Mouse (Mus musculus) midbrain, embryonic 13.5 days (tissue): ENCODE data around the gene Sar1b. TPM values are rescaled to one million over a fixed set of nuclear protein-coding genes. Genes with fewer than 3 reads are reported as not detected.
"Not testable (repeated sequence)": the region's sequence is repeated elsewhere in the genome, so short reads cannot be mapped to it uniquely, and the experiment has no call there.

Experiments
- ATAC-seq: fragments of 200-750 bp; cut with Nextera tagmentation; 2 replicates; pipeline ENCODE4 v1.8.0; 2017; ENCODE audit warnings: mild to moderate bottlenecking, moderate TSS enrichment, moderate library complexity
- H3K27ac ChIP-seq: fragments of 300-500 bp; sonication (generic); 2 replicates; pipeline ENCODE4 v1.5.1; 2015; ENCODE audit warnings: inconsistent platforms, mild to moderate bottlenecking, moderate library complexity
- H3K27me3 ChIP-seq: fragments of 300-500 bp; sonication (generic); 2 replicates; pipeline ENCODE4 v1.6.1; 2015; ENCODE audit warnings: mild to moderate bottlenecking, inconsistent platforms
- H3K36me3 ChIP-seq: fragments of 300-500 bp; sonication (generic); 2 replicates; pipeline ENCODE4 v1.6.1; 2015; ENCODE audit warnings: mild to moderate bottlenecking, inconsistent platforms
- H3K4me1 ChIP-seq: fragments of 300-500 bp; sonication (generic); replicated peaks from 2 replicates; pipeline ENCODE4 v1.6.1; 2015; ENCODE audit warnings: inconsistent platforms
- H3K4me2 ChIP-seq: fragments of 300-500 bp; sonication (generic); replicated peaks from 2 replicates; pipeline ENCODE4 v1.6.1; 2015; ENCODE audit warnings: moderate library complexity, mild to moderate bottlenecking, inconsistent platforms
- H3K4me3 ChIP-seq: fragments of 300-500 bp; sonication (generic); replicated peaks from 2 replicates; pipeline ENCODE4 v1.5.1; 2015; ENCODE audit warnings: mild to moderate bottlenecking, inconsistent platforms
- H3K9ac ChIP-seq: fragments of 300-500 bp; sonication (generic); replicated peaks from 2 replicates; pipeline ENCODE4 v1.6.1; 2015; ENCODE audit warnings: mild to moderate bottlenecking, inconsistent platforms
- H3K9me3 ChIP-seq: fragments of 300-500 bp; sonication (generic); 2 replicates; pipeline ENCODE4 v1.6.1; 2016; ENCODE audit warnings: mild to moderate bottlenecking, inconsistent platforms
- WGBS: fragments of 180-500 bp; shearing (Covaris S2); methylation state at CpG from one replicate; pipeline ENCODE4 v1.1.7; 2015; 5-methylcytosine and 5-hydroxymethylcytosine counted together
- polyA plus RNA-seq: library from polyadenylated mRNA; unstranded; fragments of >200 nt; fragmentation: Nextera tagmentation; extraction: Ambion mirVana; gene quantifications from 2 replicates; pipeline ENCODE4 v1.2.1, GENCODE M21; 2015

The Sar1b gene
- 150 and 167 TPM in 2 replicates for polyA plus RNA-seq

- Histone ChIP-seq H3K4me1 (peaks cover 26% of the 10 kb centered on the region), H3K4me3 (peak within 1 kb of the TSS; percentile 63), H3K36me3 (no peaks in the 10 kb centered on the region), H3K27me3 (peaks cover 23% of the 10 kb centered on the region), H3K9ac (peak within 1 kb of the TSS; percentile 76), H3K27ac (no peak within 1 kb of the TSS), H3K9me3 (no peaks in the 10 kb centered on the region), H3K4me2 (peak within 1 kb of the TSS; percentile 95)
- 2% methylated on average over 30 of the region's 30 CpGs for WGBS
- ATAC-seq: peak; percentile 96
Measured at GRCm38 (mm10) chr11:51763213-51763907, at the start of gene Sar1b, which contains the start of gene Sec24a. Gene Sar1b, plus strand, starts transcription at chr11:51763687. Gene Sec24a, minus strand, starts transcription at chr11:51763634.

DNA sequence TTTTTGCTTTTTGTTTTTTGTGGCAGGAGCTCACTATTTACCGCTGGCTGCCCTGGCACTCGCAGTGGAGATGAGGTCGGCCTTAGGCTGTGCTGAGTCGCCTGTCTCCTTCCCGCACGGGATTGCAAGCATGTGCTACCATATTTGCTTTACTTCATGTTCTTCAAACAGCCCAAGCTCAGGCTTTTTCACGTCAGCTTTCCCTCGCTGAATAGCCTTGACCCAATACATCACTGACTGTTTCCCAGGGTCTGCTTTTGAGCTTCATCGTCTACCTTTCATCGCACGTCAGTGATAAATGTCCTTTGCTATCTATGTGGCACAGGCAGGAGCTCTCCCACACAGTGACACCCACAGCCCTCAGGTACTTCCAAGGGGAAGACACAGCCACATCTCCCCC is 42.4 kb upstream of the Sar1b start:
- H3K4me1 ChIP-seq: no peaks in the 10 kb centered on the region
- no peak overlapping the region for H3K4me2 ChIP-seq
- H3K36me3 ChIP-seq: peaks cover 76% of the 10 kb centered on the region
- no peaks in the 10 kb centered on the region for H3K27me3 ChIP-seq
- H3K9ac ChIP-seq: no peak overlapping the region
- no peak overlapping the region for H3K27ac ChIP-seq
- H3K4me3 ChIP-seq: no peak overlapping the region
- H3K9me3 ChIP-seq: no peaks in the 10 kb centered on the region
- ATAC-seq: no peak
- WGBS: 95% methylated on average over 11 of the region's 11 CpGs

DNA sequence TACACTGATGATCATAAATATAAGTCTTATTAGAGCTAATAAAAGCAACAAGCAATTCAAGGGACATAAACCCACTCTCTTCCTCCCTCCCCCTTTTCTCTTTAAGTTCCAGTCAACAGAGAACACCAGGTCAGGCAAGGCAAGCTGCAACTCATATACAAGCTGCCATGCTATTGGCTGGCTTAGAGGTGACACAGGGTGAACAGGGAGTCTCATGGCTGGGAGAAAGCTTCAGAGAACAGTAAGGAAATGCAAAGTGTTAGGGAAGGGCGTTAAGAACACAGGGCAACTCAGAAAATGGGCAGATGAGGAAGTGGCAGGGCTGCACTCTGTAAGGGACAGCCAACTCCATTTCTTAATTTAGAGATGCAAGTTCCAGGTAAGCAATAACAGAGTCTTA is 30.6 kb upstream of the Sar1b start:
- Histone ChIP-seq H3K4me3 (no peak overlapping the region), H3K4me2 (no peak overlapping the region), H3K27ac (no peak overlapping the region), H3K9ac (no peak overlapping the region), H3K36me3 (peaks cover 46% of the 10 kb centered on the region), H3K4me1 (no peaks in the 10 kb centered on the region), H3K27me3 (no peaks in the 10 kb centered on the region), H3K9me3 (no peaks in the 10 kb centered on the region)
- ATAC-seq: no peak
- 86% methylated on average over 1 of the region's 1 CpGs for WGBS

GRCm38 (mm10) chr11:51734218-51734617 is 29.3 kb upstream of the Sar1b start:
- not testable (repeated sequence) for H3K27ac ChIP-seq, H3K9ac ChIP-seq, ATAC-seq, H3K4me1 ChIP-seq, H3K4me3 ChIP-seq, H3K4me2 ChIP-seq, H3K27me3 ChIP-seq, H3K9me3 ChIP-seq
- WGBS: 98% methylated on average over 13 of the region's 13 CpGs
- H3K36me3 ChIP-seq: peaks cover 48% of the 10 kb centered on the region

DNA sequence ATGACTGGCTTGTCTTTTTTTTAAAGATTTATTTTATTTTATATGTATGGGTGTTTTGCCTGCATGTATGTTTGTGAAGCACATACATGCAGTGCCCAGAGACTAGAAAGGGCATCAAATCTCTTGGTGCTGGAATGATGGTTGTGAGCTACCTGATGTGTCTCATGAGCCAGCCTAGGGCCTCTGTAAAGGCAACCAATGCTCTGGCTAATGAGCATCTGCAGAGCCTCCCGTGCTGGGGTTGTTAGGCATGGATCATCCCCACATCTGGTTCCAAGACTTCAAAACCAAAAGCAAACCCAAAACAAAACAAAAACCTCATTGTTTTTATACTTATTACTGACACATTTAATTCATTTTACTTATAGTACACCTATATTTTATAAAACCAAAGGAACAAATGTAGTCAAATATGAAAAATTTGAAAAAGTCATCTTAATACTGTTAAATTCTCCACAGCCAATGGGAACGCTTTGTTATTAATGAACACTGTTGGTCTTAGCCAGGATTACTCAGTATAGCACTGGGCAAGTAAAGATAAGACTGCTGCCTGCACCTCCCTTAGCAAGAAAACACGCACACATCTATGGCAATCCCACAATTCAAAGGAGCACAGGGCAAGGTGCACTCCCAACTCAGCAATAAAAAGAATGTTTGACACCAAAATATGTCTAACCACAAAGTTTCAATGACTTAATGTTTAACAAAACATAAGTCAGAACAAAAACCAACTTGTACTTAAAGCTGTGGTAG is 24.7 kb upstream of the Sar1b start:
- H3K27ac ChIP-seq: no peak overlapping the region
- 91% methylated on average over 3 of the region's 3 CpGs for WGBS
- no peak overlapping the region for H3K9ac ChIP-seq
- no peak overlapping the region for H3K4me2 ChIP-seq
- H3K27me3 ChIP-seq: no peaks in the 10 kb centered on the region
- H3K4me1 ChIP-seq: no peaks in the 10 kb centered on the region
- no peak overlapping the region for H3K4me3 ChIP-seq
- H3K36me3 ChIP-seq: peaks cover 47% of the 10 kb centered on the region
- no peak for ATAC-seq
- H3K9me3 ChIP-seq: no peaks in the 10 kb centered on the region

DNA sequence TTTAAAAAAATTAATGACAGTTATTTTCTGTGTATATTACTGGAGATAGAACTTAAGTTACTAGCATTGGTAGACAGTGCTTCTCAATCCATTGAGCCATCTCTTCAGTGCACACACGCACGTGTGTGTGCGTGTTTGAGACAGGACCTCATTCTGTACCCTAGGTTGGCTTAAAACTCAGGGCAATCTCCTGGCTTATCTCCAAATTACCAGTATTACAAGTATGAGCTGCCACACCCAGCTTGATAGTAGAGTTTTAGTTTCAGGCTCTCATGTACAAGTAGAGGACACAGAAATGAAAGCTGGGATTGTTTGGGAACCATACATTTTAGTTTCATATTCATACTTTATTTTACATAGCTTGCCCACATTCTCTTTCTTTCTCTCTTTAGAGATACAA is 22.8 kb upstream of the Sar1b start:
- Histone ChIP-seq H3K4me2 (no peak overlapping the region), H3K36me3 (peaks cover 43% of the 10 kb centered on the region), H3K27ac (no peak overlapping the region), H3K9me3 (no peaks in the 10 kb centered on the region), H3K4me3 (no peak overlapping the region), H3K4me1 (no peaks in the 10 kb centered on the region), H3K27me3 (no peaks in the 10 kb centered on the region), H3K9ac (no peak overlapping the region)
- WGBS: 96% methylated on average over 3 of the region's 3 CpGs
- ATAC-seq: no peak

- Histone ChIP-seq H3K27ac (no peak overlapping the region), H3K27me3 (no peaks in the 10 kb centered on the region), H3K4me2 (no peak overlapping the region), H3K4me1 (no peaks in the 10 kb centered on the region), H3K9me3 (no peaks in the 10 kb centered on the region), H3K9ac (no peak overlapping the region), H3K4me3 (no peak overlapping the region), H3K36me3 (peaks cover 29% of the 10 kb centered on the region)
- ATAC-seq: no peak
- 78% methylated on average over 1 of the region's 1 CpGs for WGBS
Measured at GRCm38 (mm10) chr11:51746096-51746495, 17.4 kb upstream of the Sar1b start.

- WGBS: 75% methylated on average over 6 of the region's 6 CpGs
- H3K9me3 ChIP-seq, H3K36me3 ChIP-seq, H3K4me2 ChIP-seq, ATAC-seq, H3K27me3 ChIP-seq, H3K4me3 ChIP-seq, H3K9ac ChIP-seq, H3K27ac ChIP-seq: not testable (repeated sequence)
- peaks cover 22% of the 10 kb centered on the region for H3K4me1 ChIP-seq
Measured at GRCm38 (mm10) chr11:51751623-51752225, 11.8 kb upstream of the Sar1b start.

- peaks cover 27% of the 10 kb centered on the region for H3K4me1 ChIP-seq
- H3K27me3 ChIP-seq: peaks cover 11% of the 10 kb centered on the region; the same call in 1 of the 2 replicates
- H3K36me3 ChIP-seq: no peaks in the 10 kb centered on the region
- no peaks in the 10 kb centered on the region for H3K9me3 ChIP-seq
- H3K4me3 ChIP-seq: peak overlapping the region; percentile 97
- peak overlapping the region; percentile 92 for H3K4me2 ChIP-seq
- peak; percentile 89 for ATAC-seq
- H3K27ac ChIP-seq: peak overlapping the region; percentile 73
- peak overlapping the region; percentile 94 for H3K9ac ChIP-seq
- WGBS: under 1% methylated on average over 46 of the region's 46 CpGs
Measured at GRCm38 (mm10) chr11:51755621-51756311, 7.7 kb upstream of the Sar1b start.

GRCm38 (mm10) chr11:51756352-51756771 is 7.1 kb upstream of the Sar1b start:
- no peaks in the 10 kb centered on the region for H3K36me3 ChIP-seq
- under 1% methylated on average over 35 of the region's 41 CpGs for WGBS
- H3K4me3 ChIP-seq: peak overlapping the region; percentile 97
- H3K4me2 ChIP-seq: peak overlapping the region; percentile 92
- H3K27me3 ChIP-seq: peaks cover 16% of the 10 kb centered on the region
- H3K27ac ChIP-seq: peak overlapping the region; percentile 73
- peak; percentile 98 for ATAC-seq
- H3K9ac ChIP-seq: peak overlapping the region; percentile 94
- no peaks in the 10 kb centered on the region for H3K9me3 ChIP-seq
- peaks cover 27% of the 10 kb centered on the region for H3K4me1 ChIP-seq

- 75% methylated on average over 11 of the region's 11 CpGs for WGBS
- Histone ChIP-seq H3K4me2 (peak overlapping the region; percentile 92), H3K4me3 (peak overlapping the region; percentile 97), H3K9me3 (no peaks in the 10 kb centered on the region), H3K4me1 (peaks cover 27% of the 10 kb centered on the region), H3K27ac (peak overlapping the region; percentile 73; the same call in 1 of the 2 replicates), H3K9ac (peak overlapping the region; percentile 94), H3K27me3 (peaks cover 21% of the 10 kb centered on the region), H3K36me3 (no peaks in the 10 kb centered on the region)
- ATAC-seq: no peak
Measured at GRCm38 (mm10) chr11:51757023-51757422, 6.5 kb upstream of the Sar1b start.
